Mouse (Mus musculus) right cerebral cortex, postnatal 14 days (tissue): ENCODE results near the gene Dnaja4.

ENCODE experiments used
- DNase-seq: peaks from one replicate; pipeline ENCODE4 v3.0.0; 2022

Dnaja4 gene

DNA sequence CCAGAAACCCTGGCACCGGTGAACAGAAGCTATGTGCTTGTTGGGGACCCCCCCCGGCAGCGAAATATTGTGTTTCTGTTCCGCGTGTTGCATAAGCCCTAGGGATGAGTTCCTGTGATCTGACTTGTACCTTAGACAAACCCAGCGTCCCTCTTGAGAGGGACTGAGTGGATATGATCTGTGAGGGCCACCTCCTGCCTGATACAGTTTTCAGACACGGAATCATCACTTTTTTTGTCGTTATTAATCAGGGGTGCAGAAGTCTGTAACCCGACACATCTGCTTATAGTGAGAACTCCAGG, 1.5 kb downstream of the Dnaja4 start:
- DNase-seq, result no peak

DNA sequence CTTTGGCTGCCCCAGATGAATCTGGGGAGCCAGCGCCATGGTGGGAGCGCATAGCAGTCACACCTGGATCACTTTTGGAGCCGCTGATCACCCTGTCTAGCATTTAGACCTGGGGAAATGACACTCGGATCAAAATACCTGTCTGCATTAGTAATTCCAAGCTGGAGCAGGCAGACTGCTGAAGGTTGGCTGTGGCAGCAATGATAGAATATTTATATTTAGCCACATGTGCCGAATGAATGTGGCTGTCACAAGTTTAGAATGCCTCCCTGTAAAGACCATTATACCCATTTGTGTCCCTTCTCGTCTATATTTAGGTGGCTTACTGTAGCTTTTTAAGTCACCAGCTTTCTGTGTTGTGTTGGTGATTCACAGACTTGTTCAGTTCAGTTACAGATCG, 2.1 kb downstream of the Dnaja4 start:
- DNase-seq, result no peak

DNA sequence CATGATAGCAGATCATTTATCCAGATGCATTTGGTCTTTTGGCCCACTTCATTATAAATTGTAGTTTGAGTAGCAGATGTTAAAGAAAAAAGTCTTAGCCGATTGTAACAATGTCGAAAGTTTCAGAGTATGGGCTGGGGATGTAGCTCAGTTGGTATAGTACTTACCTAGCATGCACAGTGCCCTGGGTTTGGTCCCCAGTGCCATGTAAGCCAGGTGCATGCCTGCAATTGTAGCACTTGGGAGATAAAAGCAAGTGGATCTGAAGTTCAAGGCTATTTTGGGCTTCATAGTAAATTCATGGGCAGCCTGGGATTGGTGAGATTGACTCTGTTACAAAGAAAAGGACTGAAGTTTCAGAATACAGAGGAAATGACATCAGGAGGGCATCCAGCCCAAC, 3.9 kb downstream of the Dnaja4 start:
- no peak for DNase-seq

DNA sequence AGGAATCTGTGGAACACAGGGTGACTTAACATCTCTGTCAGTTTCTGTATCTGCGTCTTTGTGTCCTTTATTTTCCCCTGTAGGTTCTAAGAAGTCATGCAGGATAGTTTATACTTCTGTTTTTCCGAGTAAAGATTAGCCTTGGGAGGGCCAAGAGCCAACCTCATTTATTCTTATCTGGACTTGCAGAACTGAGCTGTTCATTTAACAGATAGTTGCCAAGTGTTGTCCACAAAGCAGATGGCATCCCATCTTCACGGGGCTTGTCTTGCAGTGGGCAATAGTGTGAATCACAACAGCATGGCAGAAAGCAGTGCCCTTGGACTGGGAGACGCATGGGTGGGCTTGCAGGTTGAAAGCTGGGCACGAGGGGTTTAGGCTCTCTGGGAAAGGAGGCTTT, 5.7 kb downstream of the Dnaja4 start:
- no peak for DNase-seq

DNA sequence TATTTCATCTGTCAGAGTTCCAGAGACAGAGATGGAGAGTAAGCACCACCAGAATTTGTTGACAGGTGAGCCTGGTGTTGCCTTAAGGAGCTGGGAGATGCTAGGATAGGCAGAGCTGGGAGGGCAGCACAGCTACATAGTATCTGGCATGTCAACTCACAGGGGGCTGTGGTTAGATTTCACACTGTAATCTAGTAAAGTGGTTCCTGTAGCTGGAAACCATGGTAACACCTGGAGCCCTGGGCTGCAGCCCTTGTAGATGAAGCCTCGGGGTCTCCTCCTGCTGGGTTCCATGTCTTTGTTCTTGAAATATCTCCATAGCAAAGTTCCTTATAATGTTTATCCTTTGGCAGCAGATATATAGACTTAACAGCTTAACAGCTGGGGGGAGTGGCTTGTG, 6.9 kb downstream of the Dnaja4 start:
- no peak for DNase-seq

DNA sequence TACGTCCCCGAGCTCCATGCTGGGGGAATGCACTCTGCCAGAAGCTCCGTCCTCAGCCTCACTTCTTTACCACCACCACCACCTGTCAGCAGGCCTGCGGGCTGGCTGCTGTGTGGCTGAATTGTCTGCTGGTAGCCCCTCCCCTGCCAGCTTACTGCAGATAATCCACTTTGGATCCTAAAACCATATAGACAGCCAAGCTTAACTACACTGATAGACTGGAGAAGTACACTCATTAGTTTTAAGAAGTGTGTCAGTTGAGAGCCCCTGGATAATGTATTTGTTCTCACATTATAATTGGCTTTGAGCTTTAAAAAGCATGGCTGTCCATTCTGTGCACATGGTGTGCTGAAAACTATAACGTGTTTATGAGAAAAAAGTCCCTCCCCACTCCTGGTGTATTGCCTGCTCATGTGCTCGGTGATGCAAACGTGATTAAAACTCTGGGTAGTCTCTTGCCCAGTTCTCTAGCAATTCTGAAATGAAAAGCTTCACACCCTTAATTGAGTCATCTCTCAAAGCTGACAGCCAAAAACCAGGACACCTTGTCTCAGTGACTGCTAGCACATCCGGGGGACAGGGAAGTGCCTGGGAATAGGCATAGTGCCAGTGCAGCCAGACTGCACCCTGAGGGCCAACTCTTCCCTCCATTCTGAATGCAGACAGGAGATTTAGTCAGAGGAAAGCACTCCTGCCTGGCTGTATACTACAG, 8.8 kb downstream of the Dnaja4 start:
- no peak for DNase-seq

DNA sequence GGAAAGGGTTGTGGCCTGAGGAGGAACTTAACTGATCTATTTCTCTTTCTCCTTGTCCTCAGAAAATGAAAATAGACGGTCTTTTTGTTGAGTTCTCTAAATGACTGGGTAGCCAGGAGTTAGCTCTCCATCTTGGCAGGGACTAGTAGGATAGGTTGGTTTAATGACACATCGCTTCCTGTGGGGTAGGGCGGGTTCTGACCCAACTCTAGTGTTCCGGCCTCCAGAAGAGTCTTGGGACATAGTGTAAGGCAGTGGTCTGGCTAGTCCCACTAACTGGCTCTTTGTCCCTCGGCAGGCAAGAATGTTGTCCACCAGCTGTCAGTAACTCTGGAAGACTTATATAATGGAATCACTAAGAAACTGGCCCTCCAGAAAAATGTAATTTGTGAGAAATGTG, 9.4 kb downstream of the Dnaja4 start:
- no peak for DNase-seq

DNA sequence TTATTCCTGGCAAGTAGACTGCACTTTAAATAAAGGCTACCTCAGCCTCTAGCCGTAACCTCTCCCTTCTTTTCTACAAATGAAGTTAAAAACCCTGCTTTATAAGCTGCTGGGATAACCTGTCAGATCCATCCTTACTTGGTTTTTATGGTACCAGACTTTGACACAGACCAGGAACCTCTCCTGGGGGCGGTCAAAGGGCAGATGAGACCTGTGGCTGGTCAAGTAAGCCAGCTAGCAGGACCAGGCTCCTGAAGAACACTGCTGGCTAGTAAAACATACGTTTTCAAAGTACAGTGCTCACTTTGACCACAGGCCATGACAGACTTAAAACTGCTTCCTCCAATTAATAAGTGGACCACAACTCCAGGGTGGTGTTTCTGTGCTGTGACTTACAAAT, 17.1 kb downstream of the Dnaja4 start:
- DNase-seq, result no peak

DNA sequence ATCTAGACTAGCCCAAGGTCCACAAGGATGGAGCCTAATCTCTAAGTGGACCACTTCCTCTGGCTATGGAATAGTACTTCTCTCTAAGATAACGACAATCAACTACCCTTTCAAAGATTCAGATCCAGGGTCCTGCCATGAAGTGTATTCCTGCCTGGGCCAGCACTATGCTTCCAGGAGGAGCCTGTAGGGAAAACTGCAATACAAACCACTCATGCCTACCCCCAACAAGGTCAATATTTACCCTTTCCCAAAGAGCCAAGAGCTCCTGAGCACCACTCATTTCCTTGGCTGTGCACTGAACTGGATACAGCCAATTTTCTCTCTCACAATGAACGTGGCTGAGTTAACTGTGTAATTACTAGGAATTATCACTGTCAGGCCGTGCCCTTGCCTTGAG, 18.9 kb downstream of the Dnaja4 start:
- DNase-seq, result no peak

DNA sequence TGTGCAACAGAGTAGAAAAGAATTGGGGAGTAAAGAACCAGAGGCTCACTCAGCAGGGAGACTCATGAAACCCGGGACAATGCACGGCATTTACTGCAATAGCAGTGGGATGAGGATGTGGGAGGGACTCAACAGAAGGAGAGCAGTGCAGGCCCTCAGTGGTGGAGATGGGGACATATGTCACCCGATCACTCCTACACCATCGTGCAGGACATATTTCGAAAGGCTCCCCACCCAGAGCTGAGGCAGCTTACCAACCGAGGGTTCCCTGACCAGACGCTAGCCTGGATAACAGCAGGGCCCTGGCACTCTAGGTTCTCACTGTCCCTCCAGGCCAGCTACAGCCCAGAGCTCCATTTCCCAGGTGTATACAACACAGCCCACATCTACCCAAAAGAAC, 23.5 kb downstream of the Dnaja4 start:
- DNase-seq, result no peak

DNA sequence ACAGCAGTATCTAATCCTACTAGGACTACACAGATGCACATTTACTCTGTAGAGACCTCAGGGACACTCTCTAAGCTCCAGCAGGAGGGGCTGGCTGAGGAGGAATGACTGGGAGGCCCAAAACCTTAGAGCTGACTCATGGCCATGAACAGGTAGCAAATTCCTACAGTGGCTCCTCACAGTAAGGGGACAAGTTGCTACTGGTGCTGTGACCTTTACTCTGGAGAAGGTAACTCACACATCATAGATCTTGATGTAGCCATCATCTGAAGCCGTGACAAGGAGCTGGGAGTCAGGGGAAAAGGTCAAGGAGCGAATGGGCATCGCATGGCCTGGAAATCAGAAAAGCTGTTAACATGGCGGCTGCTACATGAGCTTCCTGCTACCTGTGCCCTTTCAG, 23.9 kb downstream of the Dnaja4 start:
- DNase-seq, result no peak

DNA sequence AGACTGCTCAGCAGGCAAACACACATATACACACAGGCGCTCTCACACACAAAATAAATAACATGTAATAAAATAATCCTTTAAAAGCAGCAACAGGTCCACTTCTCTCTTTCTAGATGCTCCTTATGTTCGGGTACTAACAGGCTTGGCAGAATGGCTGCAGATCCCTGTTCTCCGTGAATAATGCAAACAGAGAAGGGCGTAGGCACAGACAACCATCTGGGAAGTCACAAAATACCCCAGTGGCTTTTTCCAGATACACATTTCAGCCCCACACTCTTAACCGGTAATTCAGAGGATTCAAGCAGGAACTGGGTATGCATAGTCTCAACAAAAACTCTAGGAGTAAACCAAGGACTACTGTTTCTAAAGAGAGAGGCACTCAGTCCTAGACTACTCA, 27.6 kb downstream of the Dnaja4 start:
- DNase-seq, result no peak

DNA sequence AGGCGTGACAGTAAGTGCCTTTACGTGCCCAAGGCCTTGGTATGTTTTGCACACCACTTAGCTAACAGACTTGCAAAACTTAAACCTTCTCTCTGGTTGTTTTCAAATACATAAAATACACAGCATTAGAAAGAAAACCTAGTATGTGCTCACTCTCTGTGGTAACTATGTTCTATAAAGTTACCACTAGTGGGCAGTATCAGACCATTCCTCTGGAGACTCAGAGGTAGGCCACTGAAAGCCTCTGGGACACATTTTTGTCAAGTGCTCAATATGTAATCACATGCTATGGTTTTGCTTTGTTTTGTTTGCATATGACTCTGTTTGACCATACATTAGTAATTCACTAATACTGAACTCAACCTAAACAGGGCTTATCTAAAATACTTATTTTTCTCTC, 33.4 kb downstream of the Dnaja4 start:
- no peak for DNase-seq

DNA sequence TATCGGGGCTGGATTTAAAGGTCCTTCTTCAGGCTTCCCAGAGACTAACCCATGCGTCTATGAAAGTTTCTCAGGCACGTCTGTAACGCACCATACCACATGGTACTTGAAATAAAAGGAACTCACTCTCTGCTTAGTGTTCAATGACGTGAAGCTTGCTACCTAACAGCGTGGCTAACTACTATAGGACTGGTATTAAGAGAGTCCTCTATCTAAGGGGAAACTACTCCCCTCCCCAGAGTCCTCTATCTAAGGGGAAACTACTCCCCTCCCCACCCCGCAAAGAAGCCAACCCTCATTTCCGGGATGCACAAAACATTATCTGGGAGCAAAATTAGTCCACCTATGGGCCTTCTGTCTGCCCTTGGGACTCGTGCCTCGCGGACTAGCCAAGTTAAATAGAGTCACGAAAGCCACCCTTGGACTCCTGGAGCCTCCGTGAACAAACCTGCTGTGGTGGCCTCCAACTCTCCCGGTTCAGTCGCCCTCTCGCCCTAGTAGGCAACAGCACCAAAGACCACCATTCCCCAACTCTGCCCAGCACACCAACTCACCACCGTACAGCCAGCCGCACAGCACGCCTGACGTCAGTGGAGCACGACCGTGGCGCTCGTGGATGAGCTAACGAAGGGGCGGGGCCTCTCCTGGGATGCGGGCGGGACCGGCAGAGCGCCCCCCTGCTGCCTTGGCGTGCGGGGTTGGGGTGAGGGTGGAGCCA, 35.4 kb downstream of the Dnaja4 start, which contains the start of gene Wdr61:
Gene Wdr61 (minus strand): TSS at position 599 of the 718 bp plus-strand sequence.
- DNase-seq, result peak; percentile 97

DNA sequence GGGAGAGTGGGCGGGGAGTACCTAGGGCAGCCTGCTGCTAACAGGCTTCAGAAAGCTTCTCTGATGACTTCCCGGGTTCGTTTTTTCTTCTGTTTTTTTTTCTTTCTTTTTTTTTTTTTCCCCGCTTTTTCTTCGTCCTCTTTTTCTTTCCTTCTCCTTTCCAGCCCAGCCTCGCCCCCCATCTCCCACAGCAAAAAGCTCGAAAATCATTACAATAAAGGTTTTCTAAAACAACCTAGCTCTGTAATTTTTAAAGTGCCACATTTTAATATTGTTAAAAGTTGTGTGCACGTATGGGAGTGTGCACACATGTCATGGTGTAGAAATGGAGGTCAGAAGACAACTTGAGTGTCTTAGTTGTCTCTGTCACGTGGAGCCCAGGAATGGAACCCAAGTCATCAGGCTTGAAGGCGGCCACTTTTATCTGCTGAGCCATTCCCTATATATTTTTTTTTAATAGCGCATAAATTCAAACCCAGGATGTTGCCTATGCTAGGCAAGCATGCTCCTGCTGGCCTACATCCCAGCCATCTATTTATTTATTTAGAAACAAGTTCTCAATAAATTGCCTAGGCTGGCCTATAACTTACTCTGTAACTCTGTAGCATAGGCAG, 36.1 kb downstream of the Dnaja4 start:
- DNase-seq, result no peak

DNA sequence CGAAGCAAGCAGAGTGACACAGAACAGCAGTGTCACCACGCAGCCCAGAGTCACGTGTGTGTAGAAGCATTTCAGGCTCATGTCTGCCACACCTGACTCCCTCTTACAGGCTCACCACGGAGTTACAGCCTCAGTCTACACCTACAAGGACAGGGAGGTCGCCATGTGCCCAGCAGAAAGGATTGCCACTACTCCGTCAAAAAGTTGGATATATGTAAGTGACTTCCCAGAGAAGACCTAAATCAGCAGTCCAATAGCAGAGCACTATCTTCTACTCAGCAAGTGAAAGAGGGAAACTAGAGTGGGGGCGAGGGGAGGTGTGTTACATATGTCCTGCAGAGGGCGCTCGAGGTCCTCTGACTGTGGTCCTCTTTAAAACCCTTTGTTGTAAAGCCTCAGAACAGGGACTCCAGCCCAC, 37.6 kb downstream of the Dnaja4 start:
- DNase-seq, result peak; percentile 46

DNA sequence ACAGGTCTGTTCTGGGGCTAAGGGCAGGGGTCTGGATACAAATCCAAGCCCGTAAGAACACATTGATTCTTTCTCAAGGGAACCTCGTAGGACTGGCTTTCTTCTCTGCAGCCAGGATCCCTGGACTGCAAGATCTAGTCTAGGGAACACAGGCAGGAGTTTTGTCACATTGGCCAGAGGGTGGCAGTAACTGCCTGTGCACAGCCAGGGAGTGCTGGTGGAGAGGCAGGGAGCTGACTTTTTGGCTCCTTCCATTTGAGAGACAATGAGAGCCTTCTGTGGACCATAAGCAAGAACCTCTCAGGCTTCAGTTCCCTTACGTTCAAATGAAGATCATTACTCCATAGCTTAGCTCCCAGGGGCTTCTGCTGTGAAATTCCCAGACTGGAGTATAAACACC, 39.7 kb downstream of the Dnaja4 start:
- peak; percentile 54 for DNase-seq

DNA sequence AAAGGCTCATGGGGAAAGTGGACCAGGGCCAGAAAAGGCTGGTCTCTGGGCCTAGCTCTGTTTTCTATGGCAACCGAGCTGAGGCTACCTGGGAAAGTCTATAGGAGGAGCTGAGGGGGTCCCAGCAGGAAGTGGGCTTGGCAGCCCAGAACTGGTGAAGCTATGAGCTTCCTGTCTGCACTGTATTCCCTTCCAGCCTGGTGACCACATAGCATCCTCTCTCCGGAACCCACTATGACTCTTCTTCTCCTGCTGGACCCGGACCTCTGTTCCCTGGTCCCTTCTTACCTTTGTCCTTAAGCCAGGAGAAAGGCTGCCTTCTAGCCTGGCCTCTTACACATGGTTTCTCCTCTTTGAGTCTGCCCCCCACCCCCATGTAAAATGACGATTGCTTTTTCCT, 45.2 kb downstream of the Dnaja4 start:
- DNase-seq, result no peak

DNA sequence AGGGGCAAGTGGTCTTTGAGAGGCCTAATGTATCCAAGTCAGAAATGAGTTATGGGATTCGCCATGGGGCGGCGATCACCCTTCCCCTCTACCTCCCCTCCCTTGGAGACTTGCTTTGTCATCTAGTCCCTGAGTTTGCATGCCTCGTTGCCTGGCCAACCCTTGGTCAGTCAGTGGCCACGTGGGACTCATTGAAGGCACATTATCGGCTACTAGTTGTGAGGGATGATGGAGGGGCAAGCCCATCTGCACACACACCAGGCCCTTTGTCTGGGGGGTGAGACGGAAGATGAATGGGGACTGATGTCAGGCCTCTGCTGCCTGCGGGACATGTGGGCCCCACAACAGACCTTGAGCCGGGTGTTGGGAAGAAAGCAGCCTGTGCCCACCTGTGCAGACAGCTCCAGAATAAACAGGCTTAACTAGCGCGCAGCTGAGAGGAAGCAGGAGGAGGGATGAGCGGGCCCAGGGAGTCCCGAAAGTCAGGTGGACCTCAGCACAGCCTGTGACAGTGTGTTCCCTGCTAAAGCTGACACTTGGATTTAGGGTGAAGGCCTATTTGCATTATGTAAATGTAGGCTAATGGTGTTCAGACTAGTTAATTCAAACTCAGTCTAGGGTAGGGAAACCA, 47.2 kb downstream of the Dnaja4 start:
- no peak for DNase-seq

DNA sequence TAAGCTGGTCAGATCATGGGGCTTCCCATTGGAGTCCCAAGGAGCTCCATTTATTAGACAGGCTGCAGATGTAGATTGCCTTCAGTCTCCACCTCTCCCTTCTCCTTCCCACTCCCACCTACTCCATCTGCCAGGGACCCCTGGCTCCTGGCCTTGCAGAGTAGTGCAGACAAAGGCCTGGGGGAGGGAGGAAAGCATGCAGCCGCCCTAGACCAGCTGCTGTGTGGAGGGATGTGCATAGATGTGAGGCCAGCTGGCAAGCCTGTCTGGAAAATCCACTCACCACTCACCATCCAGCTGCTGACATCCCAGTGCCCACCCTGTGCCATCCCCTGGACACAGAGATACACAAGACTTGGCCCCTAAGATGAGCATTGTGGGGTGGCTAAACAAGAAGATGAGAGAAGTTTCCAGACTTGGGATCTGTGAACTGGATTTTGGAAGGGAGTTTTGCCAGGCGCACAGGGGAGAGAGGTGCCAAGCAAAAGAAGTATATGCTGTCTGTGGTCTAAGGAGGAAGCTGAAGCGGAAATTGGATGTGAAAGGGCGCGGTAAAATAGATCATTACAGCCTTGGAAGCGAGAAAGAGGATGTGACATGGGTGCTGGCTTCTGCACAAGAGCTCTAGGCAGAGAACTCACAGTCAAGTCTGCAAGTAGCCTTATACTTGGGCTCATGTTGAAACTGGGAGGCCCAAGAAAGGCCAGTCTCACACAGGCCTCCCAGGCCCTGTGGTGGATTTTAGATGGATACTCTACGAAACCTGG, 51.7 kb downstream of the Dnaja4 start:
- no peak for DNase-seq

DNA sequence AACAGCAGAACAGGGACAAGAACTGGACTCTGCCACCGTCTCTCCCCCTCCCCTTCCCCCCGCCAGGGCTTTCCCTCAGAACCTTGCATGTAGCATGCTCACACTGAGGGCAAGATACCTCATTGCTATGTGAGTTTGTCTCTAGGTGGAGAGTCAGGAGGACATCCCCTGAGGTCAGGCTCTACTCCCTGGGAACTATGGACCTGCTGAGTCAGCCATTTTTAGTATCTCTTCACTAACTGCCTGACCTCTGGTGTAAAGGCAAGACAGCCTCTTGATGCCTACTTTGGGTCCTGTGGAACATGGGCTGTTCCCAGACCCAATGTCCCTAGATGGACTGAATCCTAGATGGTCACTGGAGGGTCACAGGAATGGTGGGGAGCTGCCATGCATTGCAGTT, 53.0 kb downstream of the Dnaja4 start:
- no peak for DNase-seq

DNA sequence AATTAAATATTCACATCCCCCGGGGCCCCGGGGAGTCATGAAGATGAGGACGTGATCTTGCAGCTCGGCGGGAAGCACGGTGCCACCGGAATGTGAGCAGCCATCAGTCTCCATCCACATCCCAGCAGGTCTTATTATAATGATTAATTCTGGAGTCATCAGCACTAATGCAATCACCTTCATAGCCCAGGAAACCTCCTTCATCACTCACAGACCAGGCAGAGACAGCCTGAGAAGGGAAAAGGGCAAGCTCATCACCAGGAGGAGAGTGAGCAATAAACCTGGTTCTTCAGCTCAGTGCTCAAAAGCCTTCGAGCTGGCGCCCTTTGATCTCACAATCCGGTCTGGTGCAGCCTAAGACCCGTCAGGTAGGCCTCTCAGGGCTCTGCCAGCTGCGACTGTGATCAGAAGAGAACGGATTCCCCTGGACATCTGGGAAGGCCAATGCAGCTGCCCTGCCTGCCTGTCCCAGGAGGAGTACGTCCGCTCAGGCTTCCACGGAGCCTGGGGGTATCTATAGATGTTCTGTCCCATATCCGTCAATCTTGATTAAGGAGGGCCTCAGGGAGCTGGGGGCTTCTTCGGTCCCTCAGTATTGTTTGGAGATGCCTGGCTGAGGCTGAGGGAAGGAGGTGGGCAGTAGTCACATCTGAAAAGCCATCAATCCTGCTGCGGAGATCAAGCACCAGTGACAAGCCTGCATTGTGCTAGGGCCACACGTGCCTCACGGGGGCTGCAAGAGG, 53.7 kb downstream of the Dnaja4 start:
- DNase-seq, result no peak

DNA sequence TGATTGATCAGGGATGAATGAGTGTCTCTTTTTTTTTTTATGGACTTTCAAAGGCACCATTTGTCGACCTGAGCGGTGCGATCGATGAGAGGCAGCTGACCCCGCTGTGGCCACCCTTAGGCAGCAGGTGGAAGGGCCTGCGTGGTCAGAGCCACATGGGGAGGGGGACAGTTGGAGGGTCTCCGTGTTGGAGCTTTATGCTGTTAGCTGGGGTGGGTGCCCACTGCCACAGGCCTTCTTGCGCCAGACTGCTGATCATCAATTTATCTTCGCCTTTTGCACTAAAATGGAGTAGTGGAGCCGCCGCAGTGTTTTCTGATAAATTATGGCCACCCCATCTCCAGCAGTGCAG, 54.2 kb downstream of the Dnaja4 start:
- no peak for DNase-seq
